Mouse (Mus musculus): ENCODE data around the gene Ak9. TPM values are rescaled to one million over a fixed set of nuclear protein-coding genes. Genes with fewer than 3 reads are reported as not detected.

The Ak9 gene
- polyA plus RNA-seq, 1 experiment from 2014 or later = not detected

Other genes starting within 250 kb of the Ak9 start
- gene Gpr6, start 231.7 kb upstream of the Ak9 start, polyA plus RNA-seq (2014; fragmentation: Nextera tagmentation; extraction: Ambion mirVana) = not detected in 2 replicates
- 17.8 and 18.3 TPM in 2 replicates for gene Fig4, start 720 bp upstream of the Ak9 start, polyA plus RNA-seq (2014; fragmentation: Nextera tagmentation; extraction: Ambion mirVana)
- 19.0 and 21.7 TPM in 2 replicates for gene Zbtb24, start 146.4 kb downstream of the Ak9 start, polyA plus RNA-seq (2014; fragmentation: Nextera tagmentation; extraction: Ambion mirVana)
- 29.2 and 30.4 TPM in 2 replicates for gene Mical1, start 172.3 kb downstream of the Ak9 start, polyA plus RNA-seq (2014; fragmentation: Nextera tagmentation; extraction: Ambion mirVana)
- 51.4 and 58.5 TPM in 2 replicates for gene Smpd2, start 186.4 kb downstream of the Ak9 start, polyA plus RNA-seq (2014; fragmentation: Nextera tagmentation; extraction: Ambion mirVana)
- 0.32 and 0.86 TPM in 2 replicates for gene Ppil6, start 186.5 kb downstream of the Ak9 start, polyA plus RNA-seq (2014; fragmentation: Nextera tagmentation; extraction: Ambion mirVana)
- gene Cd164, start 215.4 kb downstream of the Ak9 start, polyA plus RNA-seq (2014; fragmentation: Nextera tagmentation; extraction: Ambion mirVana) = 199 and 211 TPM in 2 replicates

Measured in embryonic facial prominence, embryonic 11.5 days (tissue).